Mouse (Mus musculus) heart, embryonic 15.5 days (tissue): Measurements from ENCODE around the gene Map3k5. TPM values are rescaled to one million over a fixed set of nuclear protein-coding genes. Genes with fewer than 3 reads are reported as not detected.

Experiments used
- ATAC-seq: fragments of 200-750 bp; cut with Nextera tagmentation; replicated peaks from 2 replicates; pipeline ENCODE4 v1.8.0; 2017; ENCODE audit warnings: low read depth, moderate TSS enrichment; ENCODE audit not compliant: insufficient number of reproducible peaks, insufficient read depth, low FRiP score
- H3K27ac ChIP-seq: fragments of 300-500 bp; sonication (generic); 2 replicates; pipeline ENCODE4 v1.5.1; 2015; ENCODE audit warnings: mild to moderate bottlenecking, inconsistent platforms
- H3K27me3 ChIP-seq: fragments of 300-500 bp; sonication (generic); 2 replicates; pipeline ENCODE4 v1.6.1; 2015; ENCODE audit warnings: inconsistent platforms
- H3K36me3 ChIP-seq: fragments of 300-500 bp; sonication (generic); 2 replicates; pipeline ENCODE4 v1.6.1; 2015; ENCODE audit warnings: mild to moderate bottlenecking, inconsistent platforms
- H3K4me1 ChIP-seq: fragments of 300-500 bp; sonication (generic); replicated peaks from 2 replicates; pipeline ENCODE4 v1.6.1; 2015; ENCODE audit warnings: inconsistent platforms
- H3K4me2 ChIP-seq: fragments of 300-500 bp; sonication (generic); 2 replicates; pipeline ENCODE4 v1.6.1; 2015; ENCODE audit warnings: inconsistent platforms, mild to moderate bottlenecking, moderate library complexity
- H3K4me3 ChIP-seq: fragments of 300-500 bp; sonication (generic); 2 replicates; pipeline ENCODE4 v1.5.1; 2015; ENCODE audit warnings: mild to moderate bottlenecking, inconsistent platforms
- H3K9ac ChIP-seq: fragments of 300-500 bp; sonication (generic); 2 replicates; pipeline ENCODE4 v1.6.1; 2015; ENCODE audit warnings: mild to moderate bottlenecking, inconsistent platforms
- H3K9me3 ChIP-seq: fragments of 300-500 bp; sonication (generic); replicated peaks from 2 replicates; pipeline ENCODE4 v1.6.1; 2016; ENCODE audit warnings: inconsistent platforms
- WGBS: fragments of 180-500 bp; shearing (Covaris S2); methylation state at CpG from one replicate; pipeline ENCODE4 v1.1.7; 2015; ENCODE audit warnings: mixed read lengths; 5-methylcytosine and 5-hydroxymethylcytosine counted together
- polyA plus RNA-seq: library from polyadenylated mRNA; unstranded; fragments of >200 nt; fragmentation: Nextera tagmentation; extraction: Ambion mirVana; gene quantifications from 2 replicates; pipeline ENCODE4 v1.2.1, GENCODE M21; 2015

The Map3k5 gene
- polyA plus RNA-seq, 1 experiment from 2014 or later = 2.6 TPM

GRCm38 (mm10) chr10:20123401-20123800 lies 189.1 kb downstream of the Map3k5 start:
- H3K36me3 ChIP-seq = peaks cover 15% of the 10 kb centered on the region; the same call in 1 of the 2 replicates
- H3K4me3 ChIP-seq = no peak overlapping the region
- no peaks in the 10 kb centered on the region for H3K9me3 ChIP-seq
- no peaks in the 10 kb centered on the region for H3K27me3 ChIP-seq
- H3K4me1 ChIP-seq = no peaks in the 10 kb centered on the region
- H3K9ac ChIP-seq = no peak overlapping the region
- H3K4me2 ChIP-seq = no peak overlapping the region
- H3K27ac ChIP-seq = no peak overlapping the region
- WGBS = 41% methylated on average over 9 of the region's 9 CpGs
- ATAC-seq = no peak

GRCm38 (mm10) chr10:20124576-20124975 lies 190.3 kb downstream of the Map3k5 start:
- Histone ChIP-seq H3K4me1 (no peaks in the 10 kb centered on the region), H3K4me3 (no peak overlapping the region), H3K27ac (no peak overlapping the region), H3K9ac (no peak overlapping the region), H3K9me3 (no peaks in the 10 kb centered on the region), H3K4me2 (no peak overlapping the region), H3K36me3 (peaks cover 11% of the 10 kb centered on the region; the same call in 1 of the 2 replicates), H3K27me3 (no peaks in the 10 kb centered on the region)
- WGBS = 85% methylated on average over 12 of the region's 12 CpGs
- no peak for ATAC-seq

GRCm38 (mm10) chr10:20125226-20125625 lies 191.0 kb downstream of the Map3k5 start:
- Histone ChIP-seq H3K27me3 (no peaks in the 10 kb centered on the region), H3K36me3 (peaks cover 7% of the 10 kb centered on the region; the same call in 1 of the 2 replicates), H3K4me2 (no peak overlapping the region), H3K27ac (no peak overlapping the region), H3K4me1 (no peaks in the 10 kb centered on the region), H3K9me3 (no peaks in the 10 kb centered on the region), H3K9ac (no peak overlapping the region), H3K4me3 (no peak overlapping the region)
- WGBS = 41% methylated on average over 4 of the region's 4 CpGs
- no peak for ATAC-seq

- Histone ChIP-seq H3K9me3 (no peaks in the 10 kb centered on the region), H3K36me3 (no peaks in the 10 kb centered on the region), H3K4me1 (peaks cover 16% of the 10 kb centered on the region), H3K27me3 (no peaks in the 10 kb centered on the region), H3K4me2 (no peak overlapping the region), H3K9ac (no peak overlapping the region), H3K27ac (no peak overlapping the region), H3K4me3 (no peak overlapping the region)
- ATAC-seq = no peak
- 82% methylated on average over 12 of the region's 12 CpGs for WGBS
Measured at GRCm38 (mm10) chr10:20132933-20133652, 198.8 kb downstream of the Map3k5 start.

GRCm38 (mm10) chr10:20135350-20136058 lies 201.2 kb downstream of the Map3k5 start:
- Histone ChIP-seq H3K36me3 (no peaks in the 10 kb centered on the region; the same call in 1 of the 2 replicates), H3K27ac (peak overlapping the region; percentile 72)

GRCm38 (mm10) chr10:20136505-20136904 lies 202.2 kb downstream of the Map3k5 start:
- Histone ChIP-seq H3K36me3 (peaks cover 2% of the 10 kb centered on the region; the same call in 1 of the 2 replicates), H3K27me3 (no peaks in the 10 kb centered on the region), H3K4me3 (no peak overlapping the region), H3K4me1 (peaks cover 16% of the 10 kb centered on the region), H3K27ac (no peak overlapping the region), H3K9me3 (no peaks in the 10 kb centered on the region), H3K4me2 (no peak overlapping the region), H3K9ac (no peak overlapping the region)
- no peak for ATAC-seq
- 84% methylated on average over 1 of the region's 1 CpGs for WGBS

More at GRCm38 (mm10) chr10:20135350-20136058, 201.2 kb downstream of the Map3k5 start:
- Histone ChIP-seq H3K9me3 (no peaks in the 10 kb centered on the region), H3K9ac (no peak overlapping the region), H3K4me1 (peaks cover 16% of the 10 kb centered on the region), H3K4me3 (no peak overlapping the region), H3K27me3 (no peaks in the 10 kb centered on the region), H3K4me2 (peak overlapping the region; percentile 43)
- ATAC-seq = peak; percentile 80
- 28% methylated on average over 15 of the region's 15 CpGs for WGBS

- H3K27me3 ChIP-seq = no peaks in the 10 kb centered on the region
- H3K27ac ChIP-seq = no peak overlapping the region
- H3K4me1 ChIP-seq = no peaks in the 10 kb centered on the region
- no peak for ATAC-seq
- no peak overlapping the region for H3K4me3 ChIP-seq
- peaks cover 2% of the 10 kb centered on the region; the same call in 1 of the 2 replicates for H3K36me3 ChIP-seq
- H3K4me2 ChIP-seq = no peak overlapping the region
- no peaks in the 10 kb centered on the region for H3K9me3 ChIP-seq
- H3K9ac ChIP-seq = no peak overlapping the region
- WGBS = 60% methylated on average over 17 of the region's 17 CpGs
Measured at GRCm38 (mm10) chr10:20141376-20141775, 207.1 kb downstream of the Map3k5 start.

GRCm38 (mm10) chr10:20148130-20148772 lies 214.0 kb downstream of the Map3k5 start, which contains the start of gene Map7:
TSS of gene Map7 (plus strand) at chr10:20148471.
- Histone ChIP-seq H3K4me3 (peak within 1 kb of the TSS; percentile 61), H3K27ac (peak within 1 kb of the TSS; percentile 59), H3K9ac (peak within 1 kb of the TSS; percentile 79), H3K4me1 (peaks cover 12% of the 10 kb centered on the region), H3K27me3 (peaks cover 16% of the 10 kb centered on the region; the same call in 1 of the 2 replicates), H3K9me3 (no peaks in the 10 kb centered on the region), H3K4me2 (peak within 1 kb of the TSS; percentile 95), H3K36me3 (no peaks in the 10 kb centered on the region)
- 5% methylated on average over 51 of the region's 51 CpGs for WGBS
- ATAC-seq = no peak; the same call in 1 of the 2 replicates

- Histone ChIP-seq H3K4me2 (peak overlapping the region; percentile 95), H3K27ac (peak overlapping the region; percentile 59; the same call in 1 of the 2 replicates), H3K9me3 (no peaks in the 10 kb centered on the region), H3K36me3 (no peaks in the 10 kb centered on the region), H3K27me3 (peaks cover 16% of the 10 kb centered on the region; the same call in 1 of the 2 replicates), H3K4me1 (peaks cover 12% of the 10 kb centered on the region), H3K4me3 (peak overlapping the region; percentile 61), H3K9ac (peak overlapping the region; percentile 79)
- under 1% methylated on average over 42 of the region's 58 CpGs for WGBS
- ATAC-seq = peak; percentile 82
Measured at GRCm38 (mm10) chr10:20148773-20149120, 214.5 kb downstream of the Map3k5 start.

- under 1% methylated on average over 74 of the region's 74 CpGs for WGBS
- H3K36me3 ChIP-seq = no peaks in the 10 kb centered on the region
- peaks cover 12% of the 10 kb centered on the region for H3K4me1 ChIP-seq
- peak; percentile 74 for ATAC-seq
- H3K4me3 ChIP-seq = peak overlapping the region; percentile 61
- no peaks in the 10 kb centered on the region for H3K9me3 ChIP-seq
- peaks cover 16% of the 10 kb centered on the region; the same call in 1 of the 2 replicates for H3K27me3 ChIP-seq
- peak overlapping the region; percentile 59 for H3K27ac ChIP-seq
- H3K9ac ChIP-seq = peak overlapping the region; percentile 79
- peak overlapping the region; percentile 95 for H3K4me2 ChIP-seq
Measured at GRCm38 (mm10) chr10:20149121-20149834, 215.0 kb downstream of the Map3k5 start.
